Mouse (Mus musculus): ENCODE results near the gene Camk1d.

Camk1d gene

DNA sequence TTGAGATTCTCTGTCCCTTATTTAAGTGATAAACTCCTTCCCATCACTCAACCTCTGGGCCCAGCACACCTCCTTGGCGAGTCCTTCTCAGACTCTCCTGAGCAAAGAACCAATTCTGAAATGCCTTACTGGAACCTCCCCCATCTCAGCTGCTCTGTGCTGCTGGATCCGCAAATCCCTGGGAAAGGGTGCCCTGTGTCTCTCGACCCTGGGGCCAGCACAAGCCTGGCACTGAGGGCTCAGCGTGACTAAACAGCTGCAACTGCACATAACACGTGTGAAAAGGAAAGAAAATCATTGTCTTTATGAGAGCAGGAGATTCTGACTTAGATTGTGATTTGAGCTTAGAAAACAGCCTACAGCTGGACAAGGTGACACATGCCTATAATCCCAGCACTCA lies 52.4 kb downstream of the Camk1d start:
- DNase-seq (ENCODE audit: low spot score in 2 of 2), result no peak

DNA sequence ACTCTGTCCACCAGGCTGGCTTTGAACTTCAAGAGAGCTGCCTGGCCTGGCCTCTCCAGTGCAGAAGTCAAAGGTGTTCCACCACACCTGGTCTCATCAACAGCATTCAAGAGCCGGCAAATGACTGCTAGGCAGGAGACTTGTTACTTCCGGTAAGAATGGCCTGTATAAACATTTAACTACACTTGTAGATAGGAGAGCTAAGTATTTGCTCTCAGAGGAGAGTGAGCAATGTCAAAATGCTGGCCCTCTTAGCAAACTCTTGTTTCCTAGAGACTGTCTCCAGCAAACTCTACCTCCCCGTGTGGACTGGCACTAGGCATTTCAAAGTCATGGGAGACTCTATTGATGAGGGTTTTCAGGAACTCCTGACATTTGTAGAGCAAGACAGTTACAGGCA lies 56.3 kb downstream of the Camk1d start:
- DNase-seq (ENCODE audit: low spot score in 2 of 2), result peak in 1 of 2 experiments; percentile 18

DNA sequence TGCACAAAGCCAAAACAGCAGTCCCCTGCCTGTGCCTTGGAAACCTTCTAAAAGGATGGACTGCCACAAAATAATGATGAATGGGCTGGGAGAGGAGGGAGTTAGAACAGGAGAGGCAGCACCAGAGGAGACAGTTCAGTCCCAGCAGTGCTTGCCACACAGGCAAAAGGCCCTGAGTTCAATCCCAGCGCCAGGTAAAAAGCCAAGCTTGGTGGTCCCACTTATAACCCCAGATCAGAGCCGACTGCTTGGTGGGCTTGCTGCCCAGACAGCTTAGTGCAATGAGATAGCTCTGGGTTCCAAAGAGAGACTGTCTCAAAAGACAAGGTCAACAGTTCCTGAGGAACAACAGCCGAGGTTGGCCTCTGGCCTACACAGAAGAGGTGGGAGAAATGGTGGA lies 58.0 kb downstream of the Camk1d start:
- no peak for DNase-seq (ENCODE audit: low spot score in 2 of 2)

DNA sequence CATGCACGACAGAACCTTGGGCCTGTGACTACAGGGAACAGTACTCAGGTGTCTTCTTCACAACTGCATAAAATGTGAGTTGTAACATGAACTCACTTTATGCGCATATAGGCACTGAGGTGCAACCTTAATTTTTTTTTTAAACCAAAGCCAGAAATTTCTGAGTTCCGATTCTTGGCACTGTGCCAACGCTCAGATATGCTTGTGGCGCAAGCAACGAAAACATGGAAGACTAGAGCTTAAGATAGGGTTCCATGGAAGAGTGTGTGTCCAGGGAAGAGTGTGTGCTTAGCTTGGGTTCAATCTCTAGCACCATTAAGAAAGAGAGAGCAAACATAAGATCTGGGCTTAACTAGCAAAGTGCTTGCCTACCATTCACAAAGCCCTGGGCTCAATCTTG lies 62.2 kb downstream of the Camk1d start:
- peak in 1 of 2 experiments; percentile 21 for DNase-seq (ENCODE audit: low spot score in 2 of 2)

DNA sequence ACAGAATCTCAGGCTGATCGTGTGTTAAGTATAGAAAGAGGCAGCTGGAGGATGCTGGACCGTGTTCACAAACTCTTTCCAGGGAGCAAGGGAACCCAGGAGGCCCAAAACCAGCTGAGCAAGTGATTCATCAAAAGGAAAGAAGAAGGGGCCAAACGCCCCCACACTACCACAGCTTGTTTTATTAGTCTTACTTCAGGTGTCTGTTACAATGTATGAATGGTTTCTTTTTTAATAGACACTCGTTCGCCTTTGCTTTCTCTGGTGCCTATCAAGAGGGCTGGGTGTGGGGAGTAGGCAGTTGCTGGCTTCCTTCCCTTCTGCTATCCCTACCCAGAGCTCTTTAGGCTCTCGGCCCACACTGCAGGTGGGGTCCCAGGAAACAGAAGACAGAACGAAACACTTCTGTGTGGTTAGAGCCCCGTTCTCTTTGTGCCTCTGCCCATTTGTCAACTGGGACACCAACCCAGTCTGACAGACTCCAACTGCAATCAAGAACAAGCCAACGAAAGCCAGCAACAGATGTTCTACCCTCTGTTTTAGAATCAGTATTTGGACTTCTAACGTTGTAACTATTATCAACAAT lies 62.9 kb downstream of the Camk1d start:
- peak in 1 of 2 experiments; percentile 27 for DNase-seq (ENCODE audit: low spot score in 2 of 2)

DNA sequence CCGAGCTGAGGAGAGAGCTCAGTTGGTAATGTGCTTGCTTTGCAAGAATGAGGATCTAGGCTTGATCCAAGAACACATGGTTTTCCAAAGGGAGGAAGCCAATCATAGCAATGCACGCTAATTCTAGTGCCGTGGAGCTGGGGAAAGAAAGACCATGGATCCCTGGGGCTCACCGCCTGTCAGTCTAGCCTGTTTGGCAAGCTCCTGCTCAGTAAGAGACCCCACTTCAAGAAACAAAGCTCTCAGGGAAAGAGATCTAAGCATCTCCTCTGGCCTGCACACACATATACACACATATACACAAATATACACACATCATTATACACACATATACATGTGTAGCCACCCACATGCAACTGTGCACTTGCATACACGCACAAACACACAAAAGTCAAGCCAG lies 65.1 kb downstream of the Camk1d start:
- peak in 1 of 2 experiments; percentile 18 for DNase-seq (ENCODE audit: low spot score in 2 of 2)

DNA sequence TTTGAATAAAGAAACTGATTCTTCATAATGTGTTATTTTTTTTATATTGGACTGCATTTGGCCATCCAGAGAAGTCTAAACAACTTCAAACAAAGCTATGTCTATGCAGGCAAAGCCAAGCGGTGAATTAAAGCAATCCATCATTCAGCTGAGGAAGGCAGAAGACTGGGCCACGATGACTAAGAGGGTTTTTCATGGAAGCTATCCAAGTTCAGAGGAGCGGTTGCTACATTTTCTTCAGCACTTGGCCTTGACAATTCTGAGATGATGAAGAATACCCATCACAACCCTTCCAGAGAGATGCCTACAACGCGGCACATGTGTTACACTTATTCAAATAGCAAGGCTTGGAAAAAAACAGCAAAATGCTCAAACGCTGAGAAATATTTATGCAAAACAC lies 65.6 kb downstream of the Camk1d start:
- no peak for DNase-seq (ENCODE audit: low spot score in 2 of 2)

DNA sequence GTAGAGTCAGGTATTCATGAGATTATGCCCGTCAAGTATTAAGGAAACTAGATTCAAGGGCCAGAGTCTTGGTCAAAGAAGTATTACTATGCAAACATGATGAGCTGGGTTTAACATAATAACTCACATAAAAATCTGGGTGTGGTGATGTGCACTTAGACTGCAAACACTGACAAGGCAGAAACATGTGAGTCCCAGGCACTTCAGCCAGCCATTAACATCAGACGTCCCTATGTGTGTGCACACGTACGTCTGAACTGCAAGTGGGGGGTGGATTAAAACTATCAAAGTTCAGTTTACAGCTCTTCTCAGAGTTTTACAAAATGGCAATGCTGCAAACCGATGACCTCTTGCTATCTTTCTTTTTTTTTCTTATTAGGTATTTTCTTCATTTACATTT lies 68.0 kb downstream of the Camk1d start:
- no peak for DNase-seq (ENCODE audit: low spot score in 2 of 2)

DNA sequence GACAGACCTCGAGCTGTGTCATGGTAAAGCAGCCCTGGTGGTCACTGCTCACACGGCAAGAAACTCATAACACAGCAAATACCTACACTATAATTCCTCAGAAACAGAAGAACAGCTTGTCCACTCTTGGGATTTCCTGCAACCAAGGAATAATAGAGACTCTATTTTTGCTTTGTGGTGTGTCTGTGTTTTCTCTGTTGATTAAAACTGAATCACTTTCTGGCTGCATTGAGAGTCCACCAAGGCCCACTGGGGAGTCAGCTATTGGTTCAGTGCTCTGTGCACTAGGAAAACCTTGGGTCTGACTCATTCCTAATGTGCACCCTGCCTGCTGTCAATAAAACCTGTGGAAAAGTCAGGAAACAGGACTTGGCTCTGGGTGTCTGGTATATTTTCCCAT lies 68.7 kb downstream of the Camk1d start:
- no peak for DNase-seq (ENCODE audit: low spot score in 2 of 2)

DNA sequence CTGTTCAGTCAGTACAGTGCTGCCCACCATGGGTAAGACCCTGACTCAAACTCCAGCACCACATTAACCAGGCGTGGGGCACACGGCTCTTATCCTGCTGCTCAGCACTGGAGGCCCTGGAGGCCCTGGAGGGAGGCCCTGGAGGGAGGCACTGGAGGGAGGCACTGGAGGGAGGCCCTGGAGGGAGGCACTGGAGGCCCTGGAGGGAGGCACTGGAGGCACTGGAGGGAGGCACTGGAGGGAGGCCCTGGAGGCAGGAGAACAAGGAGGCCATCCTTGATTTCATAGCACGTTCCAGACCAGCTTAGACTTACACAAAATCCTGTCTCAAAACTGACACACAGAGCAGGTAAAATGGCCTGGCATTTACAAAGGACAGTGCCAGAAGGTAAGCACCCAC lies 70.4 kb downstream of the Camk1d start:
- DNase-seq (ENCODE audit: low spot score in 2 of 2), result no peak

DNA sequence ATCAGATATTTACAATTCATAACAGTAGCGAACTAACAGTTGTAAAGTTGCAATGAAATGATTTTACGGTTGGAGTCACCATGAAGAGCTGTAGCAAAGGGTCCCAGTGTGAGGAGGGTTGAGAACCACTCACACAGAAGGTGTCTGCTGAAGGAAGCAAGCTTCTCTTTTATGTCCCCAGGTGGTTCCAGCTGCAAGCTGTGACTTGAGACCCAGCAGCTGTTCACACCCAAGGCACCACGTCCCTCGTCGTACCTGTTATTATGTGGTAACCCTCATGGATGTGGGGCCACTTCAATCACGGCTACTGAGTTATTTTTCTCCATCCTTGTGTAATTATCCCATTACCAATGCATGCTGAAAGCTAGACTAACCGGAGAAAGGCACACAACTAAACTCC lies 71.1 kb downstream of the Camk1d start:
- no peak for DNase-seq (ENCODE audit: low spot score in 2 of 2)

DNA sequence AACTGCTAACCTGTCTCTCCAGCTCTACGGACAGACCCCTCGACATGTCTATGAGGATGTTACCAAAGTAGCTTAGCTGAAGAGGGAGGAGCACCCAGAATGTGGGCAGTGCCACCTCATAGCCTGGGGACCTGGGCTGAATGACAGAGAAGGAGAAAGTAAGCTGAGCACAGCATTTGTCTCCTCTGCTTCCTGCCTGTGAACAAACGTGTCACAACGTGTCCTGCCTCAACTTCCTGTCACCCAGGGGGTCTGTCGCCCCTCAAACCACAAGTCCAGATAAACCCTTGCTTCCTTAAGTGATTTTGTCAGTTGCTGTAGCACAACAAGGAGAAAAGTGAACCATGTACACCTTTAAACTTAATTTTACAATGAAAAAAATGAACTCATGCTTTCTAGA lies 71.7 kb downstream of the Camk1d start:
- DNase-seq (ENCODE audit: low spot score in 2 of 2), result no peak

DNA sequence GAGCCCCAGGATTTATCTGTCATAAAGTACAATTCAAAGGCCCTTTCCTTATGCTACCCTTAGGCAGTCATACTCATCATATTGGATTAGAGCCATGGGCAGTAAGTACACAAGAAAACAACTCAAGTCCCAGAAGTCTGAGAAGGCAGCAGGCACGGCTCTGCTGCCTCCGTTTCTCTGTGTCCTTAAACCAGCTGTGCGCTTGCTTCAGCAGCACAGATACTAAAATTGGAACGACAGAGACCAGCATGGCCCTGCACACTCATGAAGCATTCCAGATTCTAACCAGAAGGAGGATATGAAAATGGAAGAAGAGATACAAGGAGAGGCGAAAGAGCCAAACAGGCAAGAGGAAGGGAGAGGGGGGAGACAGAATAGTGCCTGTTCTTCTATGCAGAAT lies 72.6 kb downstream of the Camk1d start:
- DNase-seq (ENCODE audit: low spot score in 2 of 2), result peak in 1 of 2 experiments; percentile 66

DNA sequence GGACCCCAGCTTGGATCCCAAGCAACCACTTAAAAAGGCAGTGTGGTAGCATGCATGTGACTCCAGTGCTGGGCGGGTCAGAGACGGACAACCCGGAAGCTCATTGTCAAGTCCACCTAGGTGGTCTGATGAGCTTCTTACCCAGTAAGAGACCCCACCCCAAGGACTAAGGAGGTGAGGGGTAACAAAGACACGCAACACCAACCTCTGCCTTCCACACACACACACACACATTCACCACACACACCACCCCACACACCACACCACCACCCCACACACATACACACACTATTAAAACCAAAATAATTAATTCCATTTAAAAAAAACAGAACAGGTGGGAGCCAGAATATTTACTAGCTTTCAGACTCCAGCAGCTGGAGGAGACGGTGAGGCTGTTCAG lies 73.7 kb downstream of the Camk1d start:
- DNase-seq (ENCODE audit: low spot score in 2 of 2), result no peak

DNA sequence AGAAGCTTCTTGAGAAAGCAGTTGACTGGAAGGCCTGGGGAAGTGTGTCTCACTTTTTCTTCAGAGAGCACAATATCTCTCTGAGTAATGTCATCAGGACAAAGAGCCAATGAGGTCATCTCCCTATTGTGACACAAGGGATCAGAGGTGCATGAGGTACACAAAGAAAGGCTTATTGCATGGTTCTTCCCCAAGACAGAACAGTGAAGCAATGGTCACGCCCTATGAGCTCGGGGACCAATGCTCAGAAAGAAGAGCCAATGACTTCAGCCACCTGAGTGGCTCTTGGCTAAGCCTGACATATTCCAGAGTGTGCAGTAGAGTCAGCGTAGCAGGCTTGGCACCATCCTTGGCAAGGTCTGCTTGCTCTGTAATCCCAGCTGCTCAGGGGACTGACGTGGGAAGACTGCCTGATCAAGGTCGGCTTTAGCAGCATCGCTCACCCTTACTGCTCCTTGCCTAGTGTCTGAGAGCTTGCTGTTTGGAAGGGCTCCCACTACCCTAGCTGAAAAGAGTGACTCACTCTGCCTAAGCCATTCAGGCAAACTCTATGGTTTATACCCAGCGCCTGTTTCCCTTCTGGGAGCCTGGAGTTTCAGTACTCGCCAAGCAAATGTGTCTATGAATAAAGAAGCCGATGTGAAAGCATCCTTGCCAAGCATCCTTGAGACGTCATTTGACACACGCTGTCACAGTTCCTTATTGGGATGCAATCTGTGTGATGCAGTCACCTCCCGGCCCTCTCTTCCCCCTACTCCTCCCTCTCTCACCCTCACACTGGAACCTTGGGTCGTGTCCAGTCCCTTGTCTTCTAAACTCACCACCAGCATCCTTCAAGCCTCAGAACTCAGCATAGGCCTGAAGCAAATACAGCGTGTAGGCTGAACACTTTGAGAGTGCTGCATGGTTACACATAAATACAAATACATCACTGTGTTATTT lies 77.2 kb downstream of the Camk1d start:
- peak; percentile 72 to 83 for DNase-seq (ENCODE audit: low spot score in 2 of 2)

DNA sequence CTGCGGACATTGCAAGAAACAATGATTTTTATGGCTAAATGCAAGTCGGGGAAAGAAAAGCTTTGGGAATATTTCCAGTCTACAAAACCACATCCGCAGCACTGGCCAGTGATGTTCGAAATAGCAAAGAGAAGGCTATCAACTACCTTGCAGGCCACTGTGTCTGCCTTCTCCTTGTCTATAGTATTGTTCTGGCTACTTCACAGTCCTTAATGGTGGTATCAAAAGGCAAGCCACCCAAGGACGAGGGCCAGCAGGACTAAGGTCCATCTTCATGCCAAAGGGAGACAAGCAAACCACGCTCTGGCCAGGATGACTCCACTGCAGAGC lies 82.0 kb downstream of the Camk1d start:
- DNase-seq (ENCODE audit: low spot score in 2 of 2), result no peak

DNA sequence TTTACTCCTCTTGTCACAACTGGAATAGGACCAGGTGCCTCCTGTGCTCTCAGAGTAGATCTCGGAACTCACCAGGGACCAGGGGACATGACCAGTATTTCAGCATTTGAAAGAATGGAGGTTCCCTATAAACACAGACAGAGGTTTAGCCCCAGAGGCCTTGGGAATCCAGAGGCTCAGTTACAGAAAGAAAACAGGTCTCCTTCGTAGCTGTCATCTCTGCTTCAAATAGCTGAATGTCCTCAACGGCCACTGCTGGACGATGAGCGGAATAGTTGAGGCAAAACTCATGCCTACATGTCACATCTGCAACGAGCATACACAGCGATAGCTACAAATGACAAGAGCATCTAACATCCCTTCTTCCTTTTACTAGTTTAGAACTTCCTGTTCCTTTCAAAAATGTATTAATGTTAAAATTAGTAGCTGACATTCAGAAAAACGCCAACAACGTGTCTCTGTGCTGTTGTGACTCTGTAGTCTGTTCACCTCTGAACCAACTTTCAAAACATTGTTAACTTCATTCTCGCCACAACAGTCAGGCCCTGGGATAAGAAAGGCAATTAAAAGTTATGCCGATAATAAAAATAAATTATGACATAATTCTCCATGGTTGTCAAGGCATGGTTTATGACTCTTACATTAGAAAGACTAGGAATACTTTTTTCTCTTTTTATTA lies 82.5 kb downstream of the Camk1d start:
- no peak for DNase-seq (ENCODE audit: low spot score in 2 of 2)

DNA sequence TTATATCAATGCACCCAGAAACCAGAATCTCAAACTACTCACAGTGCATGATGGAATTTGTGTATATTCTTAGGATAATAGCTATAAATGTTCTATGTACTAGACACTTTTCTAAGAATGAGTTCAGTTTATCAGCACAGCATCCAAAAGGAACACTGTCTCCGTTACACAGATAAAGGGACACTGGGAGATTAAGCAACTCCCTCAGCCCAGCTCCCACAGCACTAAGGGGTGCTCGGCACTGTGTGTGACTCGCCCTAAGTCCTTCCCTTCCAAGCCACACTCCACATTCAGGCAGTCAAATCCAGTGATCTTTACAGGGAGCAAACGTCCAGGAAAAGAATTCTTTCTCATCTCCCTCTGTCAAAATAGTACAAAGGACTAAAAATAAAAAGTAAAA lies 83.6 kb downstream of the Camk1d start:
- DNase-seq (ENCODE audit: low spot score in 2 of 2), result no peak

DNA sequence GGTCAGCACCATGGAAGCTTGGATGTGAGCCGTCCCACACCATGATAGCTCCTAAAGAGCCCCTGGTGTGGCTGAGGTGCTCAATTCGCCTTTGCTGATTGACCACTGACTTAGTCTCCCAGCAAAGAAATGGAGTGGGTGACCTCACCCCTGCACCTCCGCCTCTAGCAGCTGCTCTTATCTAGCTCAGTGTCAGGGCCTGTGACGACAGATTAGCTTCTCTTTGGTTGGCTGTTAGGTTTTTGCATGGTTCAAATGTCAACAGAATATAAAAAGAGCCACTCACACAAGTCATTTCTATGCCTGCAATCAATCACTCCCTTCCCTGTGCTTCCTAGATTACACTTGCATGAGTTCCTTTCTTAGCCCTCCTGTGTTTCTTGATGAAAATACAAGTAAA lies 89.9 kb downstream of the Camk1d start:
- no peak for DNase-seq (ENCODE audit: low spot score in 2 of 2)

DNA sequence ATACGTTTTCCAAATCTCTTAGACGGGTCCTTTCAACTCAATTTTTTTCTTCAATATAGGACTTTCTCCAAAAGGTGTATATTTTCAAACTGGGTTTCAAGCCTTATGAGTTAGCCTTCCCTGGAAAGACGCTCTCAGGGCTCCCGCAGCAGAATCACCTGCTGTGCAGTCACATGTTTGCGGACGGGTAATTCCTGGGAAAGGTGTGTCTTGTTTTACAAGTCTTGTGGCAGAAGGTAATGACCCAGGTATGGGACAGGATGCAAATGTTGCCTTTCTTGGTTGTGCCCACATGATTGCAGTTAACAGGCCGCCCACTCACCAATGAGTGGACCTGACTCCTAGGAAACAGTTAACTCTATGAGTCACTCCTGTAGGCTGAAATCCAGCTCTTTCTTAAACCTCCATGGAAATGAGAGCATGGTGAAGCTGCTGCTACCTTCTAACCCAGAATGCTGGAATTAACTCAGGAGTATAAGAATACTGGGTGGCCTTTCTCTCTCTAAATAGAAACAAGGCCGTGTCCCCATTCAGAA lies 95.9 kb downstream of the Camk1d start:
- no peak for DNase-seq (ENCODE audit: low spot score in 2 of 2)

DNA sequence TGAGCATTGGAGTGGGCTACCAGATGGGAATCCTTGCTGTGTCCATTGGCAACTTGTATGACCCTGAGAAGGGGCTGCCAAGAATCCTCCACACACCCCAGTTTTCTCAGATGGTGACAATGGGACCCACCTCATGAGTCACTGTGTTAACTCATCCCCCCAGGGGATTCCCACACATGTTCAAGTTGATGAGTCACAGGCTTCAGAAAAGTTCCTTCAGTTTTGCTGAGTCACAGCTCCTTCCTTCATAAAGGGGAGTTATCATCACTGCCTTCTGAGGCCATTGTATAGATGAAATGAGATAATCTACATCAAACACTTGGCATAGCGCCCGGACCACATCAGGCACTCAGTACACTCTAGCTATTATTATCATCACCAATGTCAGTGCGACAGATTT lies 99.4 kb downstream of the Camk1d start:
- DNase-seq (ENCODE audit: low spot score in 2 of 2), result peak; percentile 67

DNA sequence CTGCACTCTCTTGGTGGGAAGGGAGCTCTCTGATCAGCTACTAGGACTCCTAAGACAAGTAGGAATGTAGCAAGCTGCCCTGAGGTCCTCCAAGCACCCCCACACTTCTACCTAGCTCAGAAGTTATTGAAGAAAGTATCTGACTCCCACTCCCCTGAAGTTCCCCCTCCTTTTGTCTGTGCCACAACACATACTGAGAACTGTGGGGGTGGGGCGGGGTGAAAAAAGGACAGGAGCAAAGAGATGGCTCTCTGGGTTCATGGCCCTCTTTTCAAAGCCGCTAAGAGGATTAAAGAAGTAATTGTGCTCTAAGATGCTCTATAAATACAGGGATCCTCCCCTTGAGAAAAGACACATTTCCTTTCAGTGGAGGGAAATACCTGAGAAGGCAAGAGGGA lies 100.0 kb downstream of the Camk1d start:
- no peak for DNase-seq (ENCODE audit: low spot score in 2 of 2)
